Mouse (Mus musculus): ENCODE data around the gene Slirp. TPM values are rescaled to one million over a fixed set of nuclear protein-coding genes. Genes with fewer than 3 reads are reported as not detected.

The Slirp gene
- polyA plus RNA-seq (2015; fragmentation: Nextera tagmentation; extraction: Ambion mirVana): 289 and 348 TPM in 2 replicates

DNA sequence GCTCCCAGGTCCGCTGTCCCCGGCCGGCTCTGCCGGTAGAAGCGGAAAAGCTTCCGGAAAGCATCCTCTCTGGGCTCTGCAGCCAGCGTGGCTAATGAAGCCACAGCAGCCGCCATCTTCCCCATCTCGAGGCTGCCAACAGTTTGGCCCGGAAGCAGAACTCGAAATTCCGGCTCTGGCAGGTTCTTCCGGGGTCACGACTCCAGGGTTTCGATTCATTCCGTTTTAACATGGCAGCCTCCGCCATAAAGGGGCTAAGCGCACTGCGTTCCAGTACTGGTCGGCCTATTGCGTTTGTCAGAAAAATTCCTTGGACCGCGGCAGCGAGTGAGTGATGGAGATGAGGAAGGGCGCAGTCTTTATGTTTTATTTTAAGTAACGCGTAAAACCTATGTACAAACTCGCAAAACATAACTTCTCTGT lies at the start of gene Slirp, which contains the start of gene Alkbh1:
Gene Slirp, plus strand, starts transcription at position 197 of the 423 bp plus-strand sequence.
Gene Alkbh1, minus strand, starts transcription at position 318 of the 423 bp plus-strand sequence.
- Histone ChIP-seq H3K4me2 (ENCODE audit: low read length) (peak within 1 kb of the TSS; percentile 72), H3K27me3 (ENCODE audit: insufficient read depth, low read length) (no peaks in the 10 kb centered on the region), H3K9ac (ENCODE audit: low read depth, low read length) (peak within 1 kb of the TSS; percentile 89), H3K36me3 (ENCODE audit: insufficient read depth, low read length) (peaks cover 16% of the 10 kb centered on the region; the same call in 1 of the 2 replicates), H3K27ac (peak within 1 kb of the TSS; percentile 85), H3K9me3 (replicated peaks; ENCODE audit: low read length) (no peaks in the 10 kb centered on the region), H3K4me1 (replicated peaks; ENCODE audit: insufficient read depth, low read length) (peaks cover 9% of the 10 kb centered on the region; the same call in 1 of the 2 replicates), H3K4me3 (replicated peaks; ENCODE audit: low read depth, low read length) (peak within 1 kb of the TSS; percentile 93)
- DNase-seq (ENCODE audit: low spot score) (peak; percentile 97), ATAC-seq (replicated peaks; ENCODE audit: low FRiP score, low read depth) (peak; percentile 92)
- no peak for TF ChIP-seq CTCF (IDR thresholded peaks at IDR 0.05; ENCODE audit: low read depth)
- under 1% methylated on average over 28 of the region's 28 CpGs for WGBS

GRCm38 (mm10) chr12:87394316-87394715 lies 49.4 kb upstream of the Slirp start:
- no peaks in the 10 kb centered on the region for H3K27me3 ChIP-seq (ENCODE audit: insufficient read depth, low read length)
- 91% methylated on average over 6 of the region's 6 CpGs for WGBS
- no peaks in the 10 kb centered on the region for H3K9me3 ChIP-seq (replicated peaks; ENCODE audit: low read length)
- no peak overlapping the region for H3K4me3 ChIP-seq (replicated peaks; ENCODE audit: low read depth, low read length)
- no peaks in the 10 kb centered on the region for H3K36me3 ChIP-seq (ENCODE audit: insufficient read depth, low read length)
- no peak overlapping the region for H3K27ac ChIP-seq
- TF ChIP-seq CTCF (IDR thresholded peaks at IDR 0.05; ENCODE audit: low read depth): no peak
- ATAC-seq (replicated peaks; ENCODE audit: low FRiP score, low read depth) (no peak), DNase-seq (ENCODE audit: low spot score) (no peak)
- no peak overlapping the region for H3K9ac ChIP-seq (ENCODE audit: low read depth, low read length)
- H3K4me1 ChIP-seq (replicated peaks; ENCODE audit: insufficient read depth, low read length): no peaks in the 10 kb centered on the region
- no peak overlapping the region for H3K4me2 ChIP-seq (ENCODE audit: low read length)

GRCm38 (mm10) chr12:87397126-87397525 lies 46.6 kb upstream of the Slirp start:
- no peaks in the 10 kb centered on the region for H3K36me3 ChIP-seq (ENCODE audit: insufficient read depth, low read length)
- WGBS: 82% methylated on average over 4 of the region's 4 CpGs
- H3K27ac ChIP-seq: no peak overlapping the region
- H3K4me1 ChIP-seq (replicated peaks; ENCODE audit: insufficient read depth, low read length): no peaks in the 10 kb centered on the region
- no peak overlapping the region for H3K4me3 ChIP-seq (replicated peaks; ENCODE audit: low read depth, low read length)
- H3K9me3 ChIP-seq (replicated peaks; ENCODE audit: low read length): no peaks in the 10 kb centered on the region
- TF ChIP-seq CTCF (IDR thresholded peaks at IDR 0.05; ENCODE audit: low read depth): no peak
- no peak for ATAC-seq (replicated peaks; ENCODE audit: low FRiP score, low read depth)
- no peak overlapping the region for H3K9ac ChIP-seq (ENCODE audit: low read depth, low read length)
- H3K4me2 ChIP-seq (ENCODE audit: low read length): no peak overlapping the region
- DNase-seq (ENCODE audit: low spot score): no peak
- no peaks in the 10 kb centered on the region for H3K27me3 ChIP-seq (ENCODE audit: insufficient read depth, low read length)

- Histone ChIP-seq H3K4me3 (replicated peaks; ENCODE audit: low read depth, low read length) (no peak overlapping the region), H3K9me3 (replicated peaks; ENCODE audit: low read length) (no peaks in the 10 kb centered on the region), H3K36me3 (ENCODE audit: insufficient read depth, low read length) (no peaks in the 10 kb centered on the region), H3K27me3 (ENCODE audit: insufficient read depth, low read length) (no peaks in the 10 kb centered on the region), H3K4me1 (replicated peaks; ENCODE audit: insufficient read depth, low read length) (no peaks in the 10 kb centered on the region), H3K9ac (ENCODE audit: low read depth, low read length) (no peak overlapping the region), H3K4me2 (ENCODE audit: low read length) (no peak overlapping the region), H3K27ac (no peak overlapping the region)
- ATAC-seq (replicated peaks; ENCODE audit: low FRiP score, low read depth) (0 out of 2 replicates have a peak, but pooled peaks have one; percentile 52), DNase-seq (ENCODE audit: low spot score) (no peak)
- WGBS: 47% methylated on average over 4 of the region's 4 CpGs
- no peak for TF ChIP-seq CTCF (IDR thresholded peaks at IDR 0.05; ENCODE audit: low read depth)
Measured at GRCm38 (mm10) chr12:87397811-87398417, 45.8 kb upstream of the Slirp start.

DNA sequence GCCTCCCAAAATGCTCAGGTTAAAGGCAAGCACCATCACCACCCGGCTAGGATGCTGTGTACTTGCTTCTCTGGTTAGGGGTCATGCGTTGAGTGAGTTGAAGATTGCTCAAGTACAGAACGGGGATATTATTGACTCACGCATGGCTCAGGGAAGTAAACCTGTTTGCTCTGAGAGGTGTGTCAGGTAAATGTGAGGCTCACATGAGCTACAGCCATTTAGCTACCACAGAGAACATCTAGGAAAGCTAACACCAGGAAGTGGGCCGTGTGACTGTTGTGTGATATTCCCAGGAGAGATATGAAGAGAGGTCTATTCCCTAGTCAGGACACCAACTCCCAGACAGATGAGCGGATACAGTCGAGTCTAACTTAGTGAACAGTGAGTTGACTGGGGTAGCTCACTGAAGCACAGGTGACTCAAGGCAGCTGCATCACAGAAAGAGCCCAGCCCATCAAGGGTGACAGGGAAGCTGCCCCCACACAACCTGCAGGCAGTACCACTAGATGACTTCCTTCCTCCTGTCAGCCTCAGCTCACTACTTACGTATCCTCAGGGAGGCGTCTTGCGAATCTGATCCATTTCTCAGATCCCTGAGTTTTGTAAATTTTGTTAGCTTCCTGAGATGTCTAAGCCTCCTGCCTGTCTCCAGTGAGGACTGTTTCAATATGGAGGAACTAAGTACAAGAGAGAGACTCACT lies 44.4 kb upstream of the Slirp start:
- H3K4me3 ChIP-seq (replicated peaks; ENCODE audit: low read depth, low read length): no peak overlapping the region
- H3K36me3 ChIP-seq (ENCODE audit: insufficient read depth, low read length): no peaks in the 10 kb centered on the region
- DNase-seq (ENCODE audit: low spot score): no peak
- H3K9ac ChIP-seq (ENCODE audit: low read depth, low read length): no peak overlapping the region
- H3K4me2 ChIP-seq (ENCODE audit: low read length): no peak overlapping the region
- no peak for TF ChIP-seq CTCF (IDR thresholded peaks at IDR 0.05; ENCODE audit: low read depth)
- WGBS: 81% methylated on average over 10 of the region's 10 CpGs
- H3K4me1 ChIP-seq (replicated peaks; ENCODE audit: insufficient read depth, low read length): no peaks in the 10 kb centered on the region
- no peak for ATAC-seq (replicated peaks; ENCODE audit: low FRiP score, low read depth)
- H3K9me3 ChIP-seq (replicated peaks; ENCODE audit: low read length): no peaks in the 10 kb centered on the region
- no peaks in the 10 kb centered on the region for H3K27me3 ChIP-seq (ENCODE audit: insufficient read depth, low read length)
- H3K27ac ChIP-seq: no peak overlapping the region

DNA sequence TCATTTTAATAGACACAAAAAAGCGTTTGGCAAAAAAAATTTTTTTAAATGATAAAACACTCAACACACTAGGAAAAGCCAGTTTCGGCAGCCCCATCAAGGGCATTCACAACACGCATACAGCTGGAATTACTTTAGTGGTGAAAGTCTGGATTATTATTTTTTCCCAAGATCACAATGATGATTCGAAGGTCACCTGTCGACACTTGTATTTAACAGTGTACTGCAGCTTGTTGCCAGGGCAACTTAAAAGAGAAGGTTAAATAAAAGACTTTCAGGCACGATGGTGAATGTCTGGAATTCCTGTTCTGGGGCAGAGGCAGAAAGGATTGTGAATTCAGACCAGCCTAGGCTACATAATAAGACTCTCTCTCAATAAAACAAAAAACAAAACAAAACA lies 41.8 kb upstream of the Slirp start:
- Histone ChIP-seq H3K4me3 (replicated peaks; ENCODE audit: low read depth, low read length) (no peak overlapping the region), H3K4me1 (replicated peaks; ENCODE audit: insufficient read depth, low read length) (no peaks in the 10 kb centered on the region), H3K27ac (no peak overlapping the region), H3K36me3 (ENCODE audit: insufficient read depth, low read length) (no peaks in the 10 kb centered on the region), H3K4me2 (ENCODE audit: low read length) (no peak overlapping the region), H3K9ac (ENCODE audit: low read depth, low read length) (no peak overlapping the region), H3K27me3 (ENCODE audit: insufficient read depth, low read length) (no peaks in the 10 kb centered on the region), H3K9me3 (replicated peaks; ENCODE audit: low read length) (no peaks in the 10 kb centered on the region)
- TF ChIP-seq CTCF (IDR thresholded peaks at IDR 0.05; ENCODE audit: low read depth): no peak
- 71% methylated on average over 6 of the region's 6 CpGs for WGBS
- DNase-seq (ENCODE audit: low spot score): no peak
- ATAC-seq (replicated peaks; ENCODE audit: low FRiP score, low read depth): no peak
